Mouse (Mus musculus): ENCODE data around the gene Tcl1. TPM values are rescaled to one million over a fixed set of nuclear protein-coding genes. Genes with fewer than 3 reads are reported as not detected.
"Not testable (repeated sequence)": the region's sequence is repeated elsewhere in the genome, so short reads cannot be mapped to it uniquely, and the experiment has no call there.

Gene Tcl1
- not detected in 2 replicates for total RNA-seq (2015)
- not detected in 2 replicates for total RNA-seq (2017)

DNA sequence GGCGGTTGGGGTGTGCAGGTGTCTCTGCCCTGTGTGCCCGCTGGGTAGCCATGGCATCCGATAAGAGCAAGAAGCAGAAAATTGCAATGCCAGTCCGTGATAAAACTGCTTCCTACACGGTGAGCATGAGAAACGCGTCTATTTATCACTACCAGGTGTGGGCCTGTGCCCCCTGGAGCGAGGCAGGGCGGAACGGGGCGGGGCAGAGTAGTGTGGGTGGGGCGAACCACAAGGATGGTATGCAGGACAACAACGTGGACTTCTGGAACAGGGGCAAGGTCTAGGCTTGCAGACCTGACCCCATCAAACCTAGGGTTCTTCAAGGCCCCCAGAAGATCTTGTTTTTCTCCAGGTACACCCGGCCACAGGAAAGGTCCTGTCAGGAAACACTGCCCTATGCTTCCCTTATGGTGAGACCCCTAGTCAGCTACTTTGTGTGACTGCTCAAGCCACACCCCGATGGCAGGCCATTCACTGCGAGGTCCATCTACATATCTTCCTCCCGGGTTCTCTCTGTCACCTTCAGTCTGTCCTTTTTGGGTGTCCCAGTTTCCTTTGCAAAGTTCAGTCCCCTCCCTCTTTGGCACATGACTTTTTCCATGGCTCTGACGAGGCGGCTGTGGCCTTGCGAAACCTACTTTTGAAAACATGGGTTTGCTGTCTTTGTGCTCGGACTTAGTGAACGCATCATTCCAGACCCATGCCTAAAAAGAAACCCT is at the start of gene Tcl1:
Tcl1 (minus strand) TSS at position 193 of the 719 bp plus-strand sequence.
- ATAC-seq (ENCODE audit: poor library complexity, severe bottlenecking) = no peak

DNA sequence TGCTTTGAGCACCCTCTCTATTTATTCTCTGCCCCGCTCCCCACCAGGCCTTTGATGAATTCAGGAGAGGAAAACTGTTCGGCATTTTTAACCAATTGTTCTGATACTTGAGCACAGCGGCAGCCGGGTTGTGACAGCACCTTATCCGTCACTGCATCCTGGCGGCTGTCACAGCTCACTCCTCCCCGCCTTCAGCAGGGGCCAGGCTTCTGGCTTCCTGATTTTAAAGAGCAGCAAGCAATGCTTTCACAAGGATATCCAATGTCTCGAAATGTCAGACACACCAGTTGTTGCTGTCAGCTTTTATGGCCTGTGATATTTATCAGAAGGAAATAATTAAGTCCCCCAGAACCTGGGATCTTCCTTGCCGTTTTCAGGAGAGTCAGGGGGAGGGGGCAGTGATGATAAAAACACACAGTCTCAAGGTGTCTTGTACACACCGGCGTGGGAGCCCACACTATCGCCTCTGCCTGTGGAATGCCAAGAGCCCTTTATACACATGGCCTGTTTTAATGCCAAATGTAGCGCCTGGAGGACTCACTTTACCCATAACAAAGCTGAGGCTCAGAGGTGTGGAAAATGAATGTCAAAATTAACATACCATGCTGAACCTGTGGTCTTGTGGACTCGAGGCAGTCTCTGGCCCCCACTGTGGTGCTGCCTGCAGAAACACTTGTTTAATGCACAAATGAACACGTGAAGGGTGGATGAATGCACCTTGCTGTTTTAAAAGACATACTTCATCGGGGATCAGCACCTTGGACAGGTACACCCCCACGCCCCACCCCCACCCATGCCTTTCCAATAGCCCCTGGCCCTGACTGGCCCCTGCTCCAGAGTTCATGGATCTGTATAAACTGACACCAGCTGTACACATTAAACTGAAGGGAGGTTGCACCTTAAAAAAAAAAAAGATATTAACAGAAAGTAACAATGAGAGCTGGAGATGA is 48.7 kb upstream of the Tcl1 start:
- no peak for ATAC-seq (ENCODE audit: poor library complexity, severe bottlenecking)

- no peak for ATAC-seq (ENCODE audit: poor library complexity, severe bottlenecking)
Observed at GRCm38 (mm10) chr12:105267076-105267475, 44.5 kb upstream of the Tcl1 start.

DNA sequence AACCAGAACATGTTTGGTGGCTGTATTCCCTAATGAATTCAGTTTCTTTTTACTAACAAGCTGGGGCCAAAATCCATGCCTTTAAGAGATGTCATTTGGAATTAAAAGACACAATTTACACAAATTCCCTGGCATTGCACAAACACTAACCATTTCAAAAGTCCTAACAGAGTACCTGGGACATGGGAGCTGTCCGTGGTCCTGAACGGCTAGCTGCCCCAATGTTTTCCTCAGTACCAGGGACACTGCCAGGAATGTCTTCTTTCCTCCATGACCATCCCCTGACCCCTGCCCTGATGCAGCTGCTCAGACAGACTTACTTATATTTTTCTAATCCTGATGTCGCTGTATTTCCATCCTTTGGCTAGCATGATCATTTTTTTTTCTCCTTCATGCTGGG is 43.5 kb upstream of the Tcl1 start:
- ATAC-seq (ENCODE audit: poor library complexity, severe bottlenecking) = no peak

GRCm38 (mm10) chr12:105259221-105259620 is 36.6 kb upstream of the Tcl1 start:
- ATAC-seq (ENCODE audit: poor library complexity, severe bottlenecking) = no peak

DNA sequence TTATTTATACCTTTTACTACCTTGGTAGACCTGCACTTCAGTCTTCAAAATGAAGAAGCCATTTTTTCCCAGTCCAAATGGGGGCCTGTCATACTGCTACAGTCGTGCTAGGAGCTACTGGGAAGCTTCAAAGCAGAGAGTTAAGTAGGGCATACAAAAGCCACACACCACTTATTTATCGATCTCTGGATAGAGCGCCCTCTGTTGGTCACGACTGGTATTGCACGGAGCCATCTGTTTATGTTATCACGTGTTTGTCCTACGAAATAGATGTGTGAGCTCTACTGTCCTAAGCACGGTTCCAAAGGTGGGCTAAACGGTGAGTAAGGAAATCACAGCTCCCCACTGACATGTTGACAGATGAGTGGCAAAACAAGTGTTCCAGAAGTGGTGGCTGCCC is 36.2 kb upstream of the Tcl1 start:
- ATAC-seq (ENCODE audit: poor library complexity, severe bottlenecking) = no peak

DNA sequence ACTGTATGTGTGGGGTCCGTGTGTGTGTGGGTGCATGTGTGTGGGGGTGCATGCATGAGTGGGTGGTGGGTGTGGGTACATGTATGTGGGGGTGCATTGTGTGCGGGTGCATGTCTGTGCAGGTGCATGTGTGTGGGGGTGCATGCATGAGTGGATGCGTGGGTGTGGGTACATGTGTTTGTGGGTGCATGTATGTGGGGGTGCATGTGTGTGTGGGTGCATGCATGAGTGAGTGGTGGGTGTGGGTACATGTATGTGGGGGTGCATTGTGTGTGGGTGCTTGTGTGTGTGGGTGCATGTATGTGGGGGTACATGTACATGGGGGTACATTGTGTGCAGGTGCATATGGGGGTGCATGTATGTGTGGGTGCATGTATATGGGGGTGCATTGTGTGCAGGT is 31.2 kb upstream of the Tcl1 start:
- ATAC-seq (ENCODE audit: poor library complexity, severe bottlenecking) = no peak

DNA sequence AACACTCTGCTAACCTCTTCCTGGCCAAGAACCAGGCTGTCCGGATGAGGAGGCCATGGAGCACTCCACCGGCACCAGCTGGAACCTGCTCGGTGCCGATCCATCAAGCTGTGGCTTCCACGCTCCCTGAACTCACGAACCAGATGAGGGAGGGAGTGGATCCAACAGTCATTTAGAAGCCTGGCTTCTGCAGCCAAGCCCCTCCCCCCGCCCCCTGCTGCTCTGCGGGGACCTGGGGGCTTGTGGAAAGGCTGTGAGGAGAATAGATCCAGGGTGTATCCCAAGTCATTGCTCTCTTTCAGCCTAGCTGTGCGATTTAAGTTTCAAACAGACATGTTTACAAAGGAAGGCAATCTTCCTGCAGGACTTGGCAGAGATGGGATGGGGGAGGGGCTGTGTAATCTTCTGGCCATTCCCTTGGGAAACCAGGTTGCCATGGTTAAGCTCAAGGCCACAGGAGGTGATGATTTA is 26.2 kb upstream of the Tcl1 start:
- no peak for ATAC-seq (ENCODE audit: poor library complexity, severe bottlenecking)

DNA sequence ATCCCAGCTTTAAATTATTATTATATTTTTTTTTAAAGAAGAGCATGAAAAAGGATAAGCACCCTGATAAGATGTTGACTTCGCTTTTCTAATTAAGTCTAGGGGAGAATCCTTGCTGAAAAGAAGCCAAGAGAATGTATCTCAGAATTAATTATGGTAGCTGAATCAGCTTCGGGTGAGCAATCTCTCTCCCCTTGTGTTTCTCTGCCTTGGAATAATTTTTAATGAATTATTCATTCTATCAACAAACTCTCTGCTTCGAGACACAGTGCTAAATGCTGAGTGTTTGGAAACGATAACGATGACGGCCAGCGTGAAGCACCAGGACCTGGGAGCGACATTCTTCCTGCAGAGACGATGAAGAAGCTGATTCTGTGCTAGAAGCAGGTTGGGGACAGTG is 16.5 kb upstream of the Tcl1 start:
- ATAC-seq (ENCODE audit: poor library complexity, severe bottlenecking) = no peak

DNA sequence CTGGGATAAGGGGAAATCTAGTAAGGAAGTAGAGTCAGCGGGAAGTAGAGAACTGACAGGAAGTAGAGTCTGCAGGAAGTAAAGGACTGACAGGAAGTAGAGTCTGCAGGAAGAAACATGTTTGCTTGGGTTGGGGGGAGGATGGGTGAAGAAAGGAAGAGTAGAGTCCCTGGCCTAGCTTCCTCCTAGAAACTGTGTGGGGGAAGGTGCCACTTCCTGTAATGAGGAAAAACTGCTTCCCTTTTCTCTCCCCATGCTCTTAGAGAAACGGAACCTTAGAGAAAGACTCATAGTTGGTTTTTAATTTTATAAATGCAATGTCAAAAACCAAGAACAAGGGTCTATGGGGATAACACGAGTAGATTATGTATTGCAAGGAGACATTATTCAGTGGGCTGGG is 12.5 kb upstream of the Tcl1 start:
- ATAC-seq (ENCODE audit: poor library complexity, severe bottlenecking) = peak; percentile 64

DNA sequence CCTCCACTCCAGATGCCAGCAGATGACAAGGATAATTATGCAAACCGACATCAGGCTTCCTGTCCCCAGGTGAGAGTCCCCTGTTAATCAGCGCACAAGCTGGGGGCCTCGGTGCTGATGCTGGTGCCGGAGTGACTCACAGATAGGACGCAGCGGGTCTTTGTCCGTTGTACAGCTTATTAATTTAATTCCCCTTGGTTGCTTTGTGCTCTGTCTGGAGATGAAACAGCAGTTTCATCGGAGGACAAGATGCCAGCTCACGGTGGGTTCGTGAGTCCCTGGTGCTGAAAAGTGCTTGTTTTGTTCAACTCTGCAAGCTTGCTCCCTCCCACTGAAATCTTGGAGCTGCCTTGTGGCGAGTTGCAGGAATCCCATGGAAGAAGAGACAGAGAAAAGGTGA is 11.8 kb upstream of the Tcl1 start:
- no peak for ATAC-seq (ENCODE audit: poor library complexity, severe bottlenecking)

GRCm38 (mm10) chr12:105224621-105225320 is 2.2 kb upstream of the Tcl1 start:
- ATAC-seq (ENCODE audit: poor library complexity, severe bottlenecking) = no peak

GRCm38 (mm10) chr12:105217101-105217760 is 5.4 kb downstream of the Tcl1 start:
- no peak for ATAC-seq (ENCODE audit: poor library complexity, severe bottlenecking)

DNA sequence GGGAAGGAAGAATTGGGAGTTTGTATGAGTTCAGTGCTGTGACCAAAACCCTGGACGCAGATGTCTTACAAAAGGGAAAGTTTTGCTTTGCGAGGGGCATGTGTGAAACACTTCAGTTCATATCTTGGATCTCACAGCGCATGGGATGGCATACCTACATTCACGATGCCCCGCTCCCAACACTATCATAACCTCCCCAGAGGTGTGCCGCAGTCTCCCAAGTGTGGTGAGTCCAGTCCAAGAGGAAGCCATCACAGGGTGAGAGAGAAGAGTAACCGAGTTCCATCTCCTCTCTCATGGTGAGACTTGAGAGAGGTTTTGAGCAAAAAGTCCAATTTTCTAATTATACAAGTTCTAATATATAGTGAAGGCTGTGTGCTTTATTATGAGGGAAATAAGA is 13.4 kb downstream of the Tcl1 start:
- no peak for ATAC-seq (ENCODE audit: poor library complexity, severe bottlenecking)

DNA sequence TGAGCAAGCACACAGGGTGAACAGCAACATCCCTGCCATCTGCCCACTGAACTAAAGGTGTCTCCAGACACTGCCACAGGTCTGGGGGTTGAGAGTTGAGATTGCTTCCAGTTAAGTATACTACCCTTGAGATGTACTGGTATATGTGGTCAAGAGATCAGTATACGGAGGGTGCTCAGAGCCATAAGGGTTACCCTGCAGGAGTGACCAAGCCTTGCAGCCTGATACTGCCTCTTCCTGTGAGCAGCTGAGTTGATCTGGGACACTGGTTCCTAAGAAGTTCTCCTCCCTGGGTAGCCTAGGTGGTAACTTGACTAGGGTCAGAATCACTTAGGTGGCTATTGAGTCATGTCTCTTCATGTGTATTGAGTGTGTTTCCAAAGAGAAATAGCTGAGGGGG is 14.2 kb downstream of the Tcl1 start:
- no peak for ATAC-seq (ENCODE audit: poor library complexity, severe bottlenecking)

DNA sequence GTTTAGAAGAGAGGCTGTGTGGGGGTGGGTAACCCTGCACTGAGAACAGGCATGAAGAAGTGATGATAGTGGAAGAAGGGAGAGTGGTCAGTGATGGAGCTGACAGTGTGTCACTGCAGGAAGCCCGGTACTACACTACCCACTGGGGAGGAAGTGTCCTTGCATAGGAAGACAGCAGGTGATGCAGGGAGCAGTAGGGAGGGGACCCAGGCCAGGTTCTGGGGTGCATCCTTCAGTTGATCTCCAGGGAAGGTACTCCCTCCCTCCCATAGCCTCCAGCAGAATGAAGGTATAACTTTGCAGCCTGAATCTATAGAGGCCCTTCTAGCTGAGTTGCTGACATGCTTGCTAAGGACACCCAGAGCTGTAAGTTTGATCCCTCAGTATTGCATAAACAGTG is 15.5 kb downstream of the Tcl1 start:
- no peak for ATAC-seq (ENCODE audit: poor library complexity, severe bottlenecking)

GRCm38 (mm10) chr12:105201657-105202056 is 20.9 kb downstream of the Tcl1 start, which contains the start of gene Tcl1b4:
Tcl1b4 (plus strand) TSS chr12:105201957.
- not testable (repeated sequence) for ATAC-seq (ENCODE audit: poor library complexity, severe bottlenecking)

GRCm38 (mm10) chr12:105199684-105200497 is 22.7 kb downstream of the Tcl1 start:
- not testable (repeated sequence) for ATAC-seq (ENCODE audit: poor library complexity, severe bottlenecking)

- not testable (repeated sequence) for ATAC-seq (ENCODE audit: poor library complexity, severe bottlenecking)
Observed at GRCm38 (mm10) chr12:105190743-105191142, 31.9 kb downstream of the Tcl1 start, which contains the start of gene Tcl1b3. Tcl1b3 (plus strand) TSS chr12:105191043.

GRCm38 (mm10) chr12:105188980-105189379 is 33.6 kb downstream of the Tcl1 start:
- ATAC-seq (ENCODE audit: poor library complexity, severe bottlenecking) = peak; percentile 69

All from megakaryocyte, adult 5-6 weeks (primary cell).